Mouse (Mus musculus) bone marrow macrophage, adult 2 months (primary cell): ENCODE measurements around the gene Actb. TPM values are rescaled to one million over a fixed set of nuclear protein-coding genes. Genes with fewer than 3 reads are reported as not detected.
A peak's percentile ranks its signal among the peaks of the same experiment; 100 is the strongest.
"Not testable (repeated sequence)": the region's sequence is repeated elsewhere in the genome, so short reads cannot be mapped to it uniquely, and the experiment has no call there.

Source experiments
- H3K27ac ChIP-seq: 2 replicates; pipeline ENCODE4 v1.5.1; 2012; ENCODE audit warnings: low read depth, low read length; ENCODE audit not compliant: insufficient read depth
- H3K4me1 ChIP-seq: 2 replicates; pipeline ENCODE4 v1.6.1; 2012; ENCODE audit warnings: low read length; ENCODE audit not compliant: control insufficient read depth, insufficient read depth
- H3K4me3 ChIP-seq: 2 replicates; pipeline ENCODE4 v1.5.1; 2012; ENCODE audit warnings: mild to moderate bottlenecking, low read length, moderate library complexity; ENCODE audit not compliant: insufficient read depth
- CTCF ChIP-seq: IDR thresholded peaks from 2 replicates; pipeline ENCODE4 v1.5.1; 2012; ENCODE audit warnings: low read depth, mild to moderate bottlenecking, low read length, moderate library complexity
- POLR2A ChIP-seq: IDR thresholded peaks from 2 replicates; pipeline ENCODE4 v1.6.1; 2012; ENCODE audit warnings: mild to moderate bottlenecking, low read depth, low read length, borderline replicate concordance
- polyA plus RNA-seq: library from polyadenylated mRNA; stranded (reverse); fragments of >200 nt; gene quantifications from 2 replicates; pipeline ENCODE4 v1.2.4, GENCODE M21; 2012; ENCODE audit not compliant: missing spikeins, insufficient read depth, insufficient read length

Actb gene
- polyA plus RNA-seq, 1 experiment, result 8,885 TPM

GRCm38 (mm10) chr5:142896192-142896591 lies 10.4 kb downstream of the Actb start:
- Histone ChIP-seq H3K4me3 (peak overlapping the region; percentile 93), H3K4me1 (peaks cover 10% of the 10 kb centered on the region), H3K27ac (peak overlapping the region; percentile 28; the same call in 1 of the 2 replicates)
- TF ChIP-seq CTCF, result no peak
- no peak for TF ChIP-seq POLR2A

GRCm38 (mm10) chr5:142894918-142895613 lies 11.5 kb downstream of the Actb start, which contains the start of gene Fbxl18:
TSS of gene Fbxl18 (minus strand) at chr5:142895421.
- TF ChIP-seq CTCF, result no peak
- TF ChIP-seq POLR2A, result no peak
- H3K4me3 ChIP-seq, result peak within 1 kb of the TSS; percentile 93
- peak within 1 kb of the TSS; percentile 89 for H3K27ac ChIP-seq
- H3K4me1 ChIP-seq, result peaks cover 10% of the 10 kb centered on the region

- TF ChIP-seq POLR2A, result no peak
- TF ChIP-seq CTCF, result no peak
- H3K27ac ChIP-seq, result no peak overlapping the region
- no peak overlapping the region for H3K4me3 ChIP-seq
- H3K4me1 ChIP-seq, result peaks cover 9% of the 10 kb centered on the region
Observed at GRCm38 (mm10) chr5:142891396-142891795, 15.2 kb downstream of the Actb start.

- not testable (repeated sequence) for H3K27ac ChIP-seq, H3K4me3 ChIP-seq, H3K4me1 ChIP-seq
Observed at GRCm38 (mm10) chr5:142887533-142887932, 19.0 kb downstream of the Actb start.

GRCm38 (mm10) chr5:142886761-142887160 lies 19.8 kb downstream of the Actb start:
- no peaks in the 10 kb centered on the region for H3K4me1 ChIP-seq
- no peak overlapping the region for H3K27ac ChIP-seq
- TF ChIP-seq CTCF (no peak), POLR2A (no peak)
- no peak overlapping the region for H3K4me3 ChIP-seq

- no peaks in the 10 kb centered on the region for H3K4me1 ChIP-seq
- TF ChIP-seq CTCF (no peak), POLR2A (no peak)
- no peak overlapping the region for H3K27ac ChIP-seq
- H3K4me3 ChIP-seq, result no peak overlapping the region
Observed at GRCm38 (mm10) chr5:142886181-142886580, 20.4 kb downstream of the Actb start.

- Histone ChIP-seq H3K4me1 (no peaks in the 10 kb centered on the region), H3K4me3 (no peak overlapping the region), H3K27ac (no peak overlapping the region)
- TF ChIP-seq CTCF, result no peak
- TF ChIP-seq POLR2A, result no peak
Observed at GRCm38 (mm10) chr5:142882471-142882870, 24.1 kb downstream of the Actb start.

GRCm38 (mm10) chr5:142881936-142882335 lies 24.6 kb downstream of the Actb start:
- Histone ChIP-seq H3K4me3 (no peak overlapping the region), H3K27ac (no peak overlapping the region), H3K4me1 (no peaks in the 10 kb centered on the region)
- TF ChIP-seq POLR2A (no peak), CTCF (no peak)

- TF ChIP-seq POLR2A (no peak), CTCF (no peak)
- no peak overlapping the region for H3K4me3 ChIP-seq
- H3K27ac ChIP-seq, result no peak overlapping the region
- no peaks in the 10 kb centered on the region for H3K4me1 ChIP-seq
Observed at GRCm38 (mm10) chr5:142880806-142881516, 25.6 kb downstream of the Actb start.

- no peak for TF ChIP-seq CTCF
- no peak for TF ChIP-seq POLR2A
- Histone ChIP-seq H3K4me3 (no peak overlapping the region), H3K27ac (no peak overlapping the region), H3K4me1 (no peaks in the 10 kb centered on the region)
Observed at GRCm38 (mm10) chr5:142880246-142880645, 26.3 kb downstream of the Actb start.
